Mouse (Mus musculus) embryonic facial prominence, embryonic 13.5 days (tissue): ENCODE measurements around the gene Nlrp1a. TPM values are rescaled to one million over a fixed set of nuclear protein-coding genes. Genes with fewer than 3 reads are reported as not detected.

Experiments used
- polyA plus RNA-seq: library from polyadenylated mRNA; unstranded; fragments of >200 nt; fragmentation: Nextera tagmentation; extraction: Ambion mirVana; gene quantifications from 2 replicates; pipeline ENCODE4 v1.2.1, GENCODE M21; 2015

Nlrp1a gene
- polyA plus RNA-seq, 1 experiment from 2014 or later: 0.07 TPM

Other genes with a start within 250 kb of the Nlrp1a start
- gene Nup88, start 174.7 kb downstream of the Nlrp1a start, polyA plus RNA-seq: 130 and 140 TPM in 2 replicates
- 71.6 and 80.7 TPM in 2 replicates for gene Rpain, start 174.5 kb downstream of the Nlrp1a start, polyA plus RNA-seq
- 233 and 254 TPM in 2 replicates for gene C1qbp, start 161.7 kb downstream of the Nlrp1a start, polyA plus RNA-seq
- gene Dhx33, start 140.3 kb downstream of the Nlrp1a start, polyA plus RNA-seq: 18.3 and 20.6 TPM in 2 replicates
- gene Mis12, start 125.1 kb downstream of the Nlrp1a start, polyA plus RNA-seq: 52.8 and 53.7 TPM in 2 replicates
- gene Derl2, start 124.9 kb downstream of the Nlrp1a start, polyA plus RNA-seq: 39.2 and 42.5 TPM in 2 replicates
- 252 and 255 TPM in 2 replicates for gene 6330403K07Rik, start 111.2 kb downstream of the Nlrp1a start, polyA plus RNA-seq
- gene Nlrp1b, start 86.0 kb upstream of the Nlrp1a start, polyA plus RNA-seq: not detected in 2 replicates